Mouse (Mus musculus): ENCODE data around the gene Gin1. TPM values are rescaled to one million over a fixed set of nuclear protein-coding genes. Genes with fewer than 3 reads are reported as not detected.

Gin1 gene
- total and polyA plus RNA-seq, 2 experiments from 2014 or later: 0.80 to 21.3 TPM

GRCm38 (mm10) chr1:97771727-97772126 is 1.8 kb downstream of the Gin1 start:
- no peaks in the 10 kb centered on the region for H3K9me3 ChIP-seq (replicated peaks; ENCODE audit: control insufficient read depth, low read length)

GRCm38 (mm10) chr1:97773362-97773761 is 3.4 kb downstream of the Gin1 start:
- TF ChIP-seq CTCF (IDR thresholded peaks at IDR 0.05; ENCODE audit: low read depth): no peak
- TF ChIP-seq EP300 (IDR thresholded peaks at IDR 0.05; ENCODE audit: low read depth): no peak
- no peak for DNase-seq (ENCODE audit: low spot score)
- Histone ChIP-seq H3K4me1 (ENCODE audit: control insufficient read depth, insufficient read depth) (peaks cover 7% of the 10 kb centered on the region; the same call in 1 of the 2 replicates), H3K27ac (ENCODE audit: low read depth) (no peak overlapping the region), H3K4me3 (ENCODE audit: low read depth, low read length) (no peak overlapping the region), H3K36me3 (replicated peaks; ENCODE audit: control insufficient read depth, insufficient read depth, low read length) (peaks cover 11% of the 10 kb centered on the region), H3K4me2 (ENCODE audit: low read depth, low read length) (no peak overlapping the region), H3K27me3 (ENCODE audit: control insufficient read depth, insufficient read depth, low read length) (no peaks in the 10 kb centered on the region), H3K9me3 (replicated peaks; ENCODE audit: control insufficient read depth, low read length) (no peaks in the 10 kb centered on the region), H3K9ac (replicated peaks; ENCODE audit: low read depth, low read length) (no peak overlapping the region)
- WGBS: 83% methylated on average over 6 of the region's 6 CpGs
- no peak for ATAC-seq (ENCODE audit: insufficient read depth, low read depth)

More at GRCm38 (mm10) chr1:97771727-97772126, 1.8 kb downstream of the Gin1 start:
- no peak for TF ChIP-seq CTCF (IDR thresholded peaks at IDR 0.05; ENCODE audit: low read depth)
- no peak for TF ChIP-seq EP300 (IDR thresholded peaks at IDR 0.05; ENCODE audit: low read depth)
- Histone ChIP-seq H3K4me2 (ENCODE audit: low read depth, low read length) (no peak overlapping the region), H3K36me3 (replicated peaks; ENCODE audit: control insufficient read depth, insufficient read depth, low read length) (peaks cover 4% of the 10 kb centered on the region), H3K4me1 (ENCODE audit: control insufficient read depth, insufficient read depth) (peaks cover 7% of the 10 kb centered on the region; the same call in 1 of the 2 replicates), H3K9ac (replicated peaks; ENCODE audit: low read depth, low read length) (no peak overlapping the region), H3K27me3 (ENCODE audit: control insufficient read depth, insufficient read depth, low read length) (no peaks in the 10 kb centered on the region), H3K4me3 (ENCODE audit: low read depth, low read length) (no peak overlapping the region), H3K27ac (ENCODE audit: low read depth) (peak overlapping the region; percentile 95)
- DNase-seq (ENCODE audit: low spot score) (no peak), ATAC-seq (ENCODE audit: insufficient read depth, low read depth) (no peak)
- WGBS: 87% methylated on average over 5 of the region's 5 CpGs

GRCm38 (mm10) chr1:97773973-97774372 is 4.0 kb downstream of the Gin1 start:
- no peak overlapping the region for H3K27ac ChIP-seq (ENCODE audit: low read depth)
- H3K36me3 ChIP-seq (replicated peaks; ENCODE audit: control insufficient read depth, insufficient read depth, low read length): peaks cover 11% of the 10 kb centered on the region
- TF ChIP-seq EP300 (IDR thresholded peaks at IDR 0.05; ENCODE audit: low read depth) (no peak), CTCF (IDR thresholded peaks at IDR 0.05; ENCODE audit: low read depth) (no peak)
- no peak overlapping the region for H3K4me3 ChIP-seq (ENCODE audit: low read depth, low read length)
- DNase-seq (ENCODE audit: low spot score): no peak
- no peak overlapping the region for H3K4me2 ChIP-seq (ENCODE audit: low read depth, low read length)
- H3K9ac ChIP-seq (replicated peaks; ENCODE audit: low read depth, low read length): no peak overlapping the region
- H3K27me3 ChIP-seq (ENCODE audit: control insufficient read depth, insufficient read depth, low read length): no peaks in the 10 kb centered on the region
- peaks cover 7% of the 10 kb centered on the region; the same call in 1 of the 2 replicates for H3K4me1 ChIP-seq (ENCODE audit: control insufficient read depth, insufficient read depth)
- H3K9me3 ChIP-seq (replicated peaks; ENCODE audit: control insufficient read depth, low read length): no peaks in the 10 kb centered on the region
- ATAC-seq (ENCODE audit: insufficient read depth, low read depth): no peak
- 94% methylated on average over 2 of the region's 2 CpGs for WGBS

GRCm38 (mm10) chr1:97781674-97782073 is 11.7 kb downstream of the Gin1 start:
- TF ChIP-seq CTCF (IDR thresholded peaks at IDR 0.05; ENCODE audit: low read depth): no peak
- no peak for TF ChIP-seq EP300 (IDR thresholded peaks at IDR 0.05; ENCODE audit: low read depth)
- no peak for DNase-seq (ENCODE audit: low spot score)
- Histone ChIP-seq H3K36me3 (replicated peaks; ENCODE audit: control insufficient read depth, insufficient read depth, low read length) (peaks cover 8% of the 10 kb centered on the region), H3K27me3 (ENCODE audit: control insufficient read depth, insufficient read depth, low read length) (no peaks in the 10 kb centered on the region), H3K4me3 (ENCODE audit: low read depth, low read length) (no peak overlapping the region), H3K4me1 (ENCODE audit: control insufficient read depth, insufficient read depth) (0 out of 2 replicates have a peak, but pooled peaks cover 4% of the 10 kb centered on the region), H3K9ac (replicated peaks; ENCODE audit: low read depth, low read length) (no peak overlapping the region), H3K27ac (ENCODE audit: low read depth) (no peak overlapping the region), H3K4me2 (ENCODE audit: low read depth, low read length) (no peak overlapping the region), H3K9me3 (replicated peaks; ENCODE audit: control insufficient read depth, low read length) (no peaks in the 10 kb centered on the region)
- 93% methylated on average over 7 of the region's 7 CpGs for WGBS
- no peak for ATAC-seq (ENCODE audit: insufficient read depth, low read depth)

GRCm38 (mm10) chr1:97784928-97785327 is 15.0 kb downstream of the Gin1 start:
- TF ChIP-seq CTCF (IDR thresholded peaks at IDR 0.05; ENCODE audit: low read depth) (peak; percentile 58), EP300 (IDR thresholded peaks at IDR 0.05; ENCODE audit: low read depth) (no peak)
- no peak overlapping the region for H3K27ac ChIP-seq (ENCODE audit: low read depth)
- DNase-seq (ENCODE audit: low spot score): no peak
- WGBS: 52% methylated on average over 7 of the region's 7 CpGs
- no peaks in the 10 kb centered on the region for H3K36me3 ChIP-seq (replicated peaks; ENCODE audit: control insufficient read depth, insufficient read depth, low read length)
- 0 out of 2 replicates have a peak, but pooled peaks cover 4% of the 10 kb centered on the region for H3K4me1 ChIP-seq (ENCODE audit: control insufficient read depth, insufficient read depth)
- H3K4me3 ChIP-seq (ENCODE audit: low read depth, low read length): no peak overlapping the region
- no peaks in the 10 kb centered on the region for H3K27me3 ChIP-seq (ENCODE audit: control insufficient read depth, insufficient read depth, low read length)
- H3K9ac ChIP-seq (replicated peaks; ENCODE audit: low read depth, low read length): no peak overlapping the region
- ATAC-seq (ENCODE audit: insufficient read depth, low read depth): no peak
- H3K4me2 ChIP-seq (ENCODE audit: low read depth, low read length): no peak overlapping the region
- no peaks in the 10 kb centered on the region for H3K9me3 ChIP-seq (replicated peaks; ENCODE audit: control insufficient read depth, low read length)

All from heart, postnatal 0 days (tissue).